Mouse (Mus musculus) heart, postnatal 0 days (tissue): ENCODE data around the gene Synpr. TPM values are rescaled to one million over a fixed set of nuclear protein-coding genes. Genes with fewer than 3 reads are reported as not detected.

Experiments used
- ATAC-seq: fragments of 200-750 bp; cut with Nextera tagmentation; 2 replicates; pipeline ENCODE4 v1.8.0; 2017; ENCODE audit warnings: low read depth, moderate number of reproducible peaks, moderate library complexity; ENCODE audit not compliant: insufficient read depth
- DNase-seq: peaks from one replicate; pipeline ENCODE4 v3.0.0-alpha.2; 2016; ENCODE audit warnings: low spot score
- H3K27ac ChIP-seq: fragments of 300-500 bp; sonication (generic); 2 replicates; pipeline ENCODE4 v1.5.1; 2014; ENCODE audit warnings: low read depth, mild to moderate bottlenecking
- H3K27me3 ChIP-seq: fragments of 300-500 bp; sonication (generic); 2 replicates; pipeline ENCODE4 v1.6.1; 2014; ENCODE audit warnings: low read length, mixed read lengths; ENCODE audit not compliant: control insufficient read depth, insufficient read depth
- H3K36me3 ChIP-seq: fragments of 300-500 bp; sonication (generic); replicated peaks from 2 replicates; pipeline ENCODE4 v1.6.1; 2014; ENCODE audit warnings: low read length, mixed read lengths; ENCODE audit not compliant: control insufficient read depth, insufficient read depth
- H3K4me1 ChIP-seq: fragments of 300-500 bp; sonication (generic); 2 replicates; pipeline ENCODE4 v1.6.1; 2014; ENCODE audit warnings: antibody characterized with exemption; ENCODE audit not compliant: control insufficient read depth, insufficient read depth
- H3K4me2 ChIP-seq: fragments of 300-500 bp; sonication (generic); 2 replicates; pipeline ENCODE4 v1.6.1; 2014; ENCODE audit warnings: low read depth, mild to moderate bottlenecking, low read length, moderate library complexity
- H3K4me3 ChIP-seq: fragments of 300-500 bp; sonication (generic); 2 replicates; pipeline ENCODE4 v1.5.1; 2014; ENCODE audit warnings: low read depth, low read length
- H3K9ac ChIP-seq: fragments of 300-500 bp; sonication (generic); replicated peaks from 2 replicates; pipeline ENCODE4 v1.6.1; 2014; ENCODE audit warnings: low read depth, low read length, mixed read lengths
- H3K9me3 ChIP-seq: fragments of 300-500 bp; sonication (generic); replicated peaks from 2 replicates; pipeline ENCODE4 v1.6.1; 2016; ENCODE audit warnings: low read length; ENCODE audit not compliant: control insufficient read depth
- CTCF ChIP-seq: IDR thresholded peaks from 2 replicates; pipeline ENCODE4 v1.5.1; 2016; ENCODE audit warnings: antibody characterized with exemption, control low read depth, low read depth
- EP300 ChIP-seq: IDR thresholded peaks from 2 replicates; pipeline ENCODE4 v1.6.1; 2016; ENCODE audit warnings: antibody characterized with exemption, low read depth
- WGBS: fragments of 180-500 bp; shearing (Covaris S2); extraction: QIAGEN DNeasy Blood & Tissue Kit; methylation state at CpG from one replicate; pipeline ENCODE4 v1.1.7; 2014; 5-methylcytosine and 5-hydroxymethylcytosine counted together
- polyA plus RNA-seq: library from polyadenylated mRNA; unstranded; fragments of >200 nt; fragmentation: Nextera tagmentation; extraction: Ambion mirVana; gene quantifications from 2 replicates; pipeline ENCODE4 v1.2.1, GENCODE M21; 2015
- total RNA-seq: library from RNA; depleted of rRNA; stranded (reverse); fragments of >200 nt; gene quantifications from 2 replicates; pipeline ENCODE4 v1.2.3, GENCODE M21; 2014; ENCODE audit warnings: low replicate concordance

Synpr gene
- total and polyA plus RNA-seq, 2 experiments from 2014 or later, result 0.04 to 0.15 TPM

DNA sequence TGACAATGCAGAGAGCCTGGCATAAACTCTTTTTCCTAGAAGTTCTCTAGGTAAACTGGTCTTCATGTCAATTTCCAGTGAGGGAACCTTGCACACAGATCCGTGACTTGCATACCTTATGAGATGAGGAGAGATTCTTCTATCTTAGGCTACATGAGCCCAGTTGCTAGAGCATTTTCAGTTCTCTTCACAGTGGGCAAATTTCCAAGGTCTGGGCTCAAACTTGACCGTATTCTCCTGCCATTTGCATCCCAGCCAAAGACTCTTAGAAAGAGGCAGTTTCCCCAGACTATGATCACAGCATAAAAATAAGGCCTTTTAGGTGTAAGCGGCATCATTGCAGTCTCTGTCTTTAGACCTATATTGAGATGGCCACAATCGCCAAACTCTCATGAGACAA lies 270.1 kb downstream of the Synpr start:
- H3K27ac ChIP-seq, result no peak overlapping the region
- H3K36me3 ChIP-seq, result no peaks in the 10 kb centered on the region
- no peak for TF ChIP-seq EP300
- TF ChIP-seq CTCF, result no peak
- no peaks in the 10 kb centered on the region for H3K27me3 ChIP-seq
- no peak overlapping the region for H3K4me2 ChIP-seq
- no peak overlapping the region for H3K4me3 ChIP-seq
- H3K9me3 ChIP-seq, result no peaks in the 10 kb centered on the region
- DNase-seq, result no peak
- 73% methylated on average over 4 of the region's 4 CpGs for WGBS
- ATAC-seq, result no peak
- no peak overlapping the region for H3K9ac ChIP-seq
- H3K4me1 ChIP-seq, result no peaks in the 10 kb centered on the region

DNA sequence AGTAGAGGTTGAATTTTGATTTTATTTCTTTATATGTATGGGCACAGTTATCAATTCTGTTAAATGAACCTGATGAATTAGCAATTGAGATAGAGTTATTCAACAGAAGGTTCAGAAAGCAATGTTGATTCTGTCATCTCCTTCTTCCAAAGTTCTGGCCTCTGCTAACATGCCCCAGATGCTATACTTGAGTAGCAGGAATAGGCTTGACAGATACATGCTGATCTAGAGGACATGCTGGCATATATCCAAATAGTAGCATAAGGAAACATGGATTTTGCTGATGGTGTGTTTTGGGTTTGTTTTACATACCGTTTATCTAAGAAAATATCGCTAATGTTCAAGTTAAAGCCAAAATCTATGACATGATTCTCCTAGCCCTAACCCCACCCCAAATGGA lies 273.5 kb downstream of the Synpr start:
- 77% methylated on average over 2 of the region's 2 CpGs for WGBS
- Histone ChIP-seq H3K27me3 (no peaks in the 10 kb centered on the region), H3K27ac (no peak overlapping the region), H3K36me3 (no peaks in the 10 kb centered on the region), H3K4me1 (no peaks in the 10 kb centered on the region), H3K9ac (no peak overlapping the region), H3K4me3 (no peak overlapping the region), H3K9me3 (no peaks in the 10 kb centered on the region), H3K4me2 (no peak overlapping the region)
- ATAC-seq (no peak), DNase-seq (no peak)
- TF ChIP-seq CTCF, result no peak
- TF ChIP-seq EP300, result no peak

- DNase-seq (no peak), ATAC-seq (no peak)
- no peaks in the 10 kb centered on the region for H3K9me3 ChIP-seq
- H3K27ac ChIP-seq, result no peak overlapping the region
- H3K9ac ChIP-seq, result no peak overlapping the region
- TF ChIP-seq CTCF (no peak), EP300 (no peak)
- H3K36me3 ChIP-seq, result no peaks in the 10 kb centered on the region
- H3K4me1 ChIP-seq, result no peaks in the 10 kb centered on the region
- WGBS, result 59% methylated on average over 1 of the region's 1 CpGs
- H3K4me3 ChIP-seq, result no peak overlapping the region
- no peaks in the 10 kb centered on the region for H3K27me3 ChIP-seq
- no peak overlapping the region for H3K4me2 ChIP-seq
Observed at GRCm38 (mm10) chr14:13567250-13567649, 282.7 kb downstream of the Synpr start.

GRCm38 (mm10) chr14:13567996-13568395 lies 283.4 kb downstream of the Synpr start:
- Histone ChIP-seq H3K27ac (no peak overlapping the region), H3K27me3 (no peaks in the 10 kb centered on the region), H3K4me2 (no peak overlapping the region), H3K9ac (no peak overlapping the region), H3K9me3 (no peaks in the 10 kb centered on the region), H3K4me1 (no peaks in the 10 kb centered on the region), H3K36me3 (no peaks in the 10 kb centered on the region), H3K4me3 (no peak overlapping the region)
- DNase-seq (no peak), ATAC-seq (no peak)
- TF ChIP-seq EP300 (no peak), CTCF (no peak)
- 66% methylated on average over 2 of the region's 2 CpGs for WGBS

- H3K27me3 ChIP-seq, result no peaks in the 10 kb centered on the region
- no peak for DNase-seq
- H3K4me3 ChIP-seq, result no peak overlapping the region
- ATAC-seq, result no peak
- H3K4me2 ChIP-seq, result no peak overlapping the region
- H3K9me3 ChIP-seq, result no peaks in the 10 kb centered on the region
- H3K9ac ChIP-seq, result no peak overlapping the region
- H3K27ac ChIP-seq, result no peak overlapping the region
- no peaks in the 10 kb centered on the region for H3K4me1 ChIP-seq
- no peaks in the 10 kb centered on the region for H3K36me3 ChIP-seq
- no peak for TF ChIP-seq CTCF
- TF ChIP-seq EP300, result no peak
Observed at GRCm38 (mm10) chr14:13571941-13572340, 287.4 kb downstream of the Synpr start.

DNA sequence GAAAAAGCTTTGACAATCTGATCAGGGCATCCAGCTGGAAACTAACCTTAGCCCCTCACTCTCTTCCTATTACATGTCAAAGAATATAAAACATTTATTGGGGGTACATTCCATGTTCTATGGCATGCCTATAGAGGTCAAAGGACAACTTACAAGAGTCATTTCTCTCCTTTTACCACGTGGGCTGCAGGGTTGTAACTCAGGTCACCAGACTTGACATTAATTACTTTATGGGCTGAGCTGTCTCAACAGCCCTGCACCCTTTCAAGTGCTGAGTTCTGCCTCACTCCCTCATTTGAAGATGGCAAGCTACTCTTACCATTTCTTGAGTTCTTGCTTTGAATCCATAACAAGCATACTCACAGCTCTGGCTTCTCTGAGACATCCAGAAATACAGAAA lies 287.9 kb downstream of the Synpr start:
- WGBS, result 7% methylated on average over 1 of the region's 1 CpGs
- no peak for TF ChIP-seq EP300
- TF ChIP-seq CTCF, result no peak
- Histone ChIP-seq H3K36me3 (no peaks in the 10 kb centered on the region), H3K27ac (no peak overlapping the region), H3K9me3 (no peaks in the 10 kb centered on the region), H3K9ac (no peak overlapping the region), H3K4me3 (no peak overlapping the region), H3K4me1 (no peaks in the 10 kb centered on the region), H3K27me3 (no peaks in the 10 kb centered on the region), H3K4me2 (no peak overlapping the region)
- no peak for DNase-seq
- ATAC-seq, result no peak
